Mouse (Mus musculus): ENCODE data around the gene Neu2. TPM values are rescaled to one million over a fixed set of nuclear protein-coding genes. Genes with fewer than 3 reads are reported as not detected.

Neu2 gene
- total RNA-seq, 1 experiment from 2014 or later, result not detected

Other genes with a start within 250 kb of the Neu2 start
- gene Efhd1, start 245.5 kb upstream of the Neu2 start, total RNA-seq (2021), result 245 and 250 TPM in 2 replicates
- 81.4 and 83.4 TPM in 2 replicates for gene Gigyf2, start 182.9 kb upstream of the Neu2 start, total RNA-seq (2021)
- gene Kcnj13, start 115.2 kb upstream of the Neu2 start, total RNA-seq (2021), result 0.38 TPM in 1 of 2 replicates, not detected in the other
- not detected in 2 replicates for gene Snorc, start 39.6 kb upstream of the Neu2 start, total RNA-seq (2021)
- gene Ngef, start 64.0 kb downstream of the Neu2 start, total RNA-seq (2021), result 0.64 and 3.6 TPM in 2 replicates
- gene Inpp5d, start 110.4 kb downstream of the Neu2 start, total RNA-seq (2021), result 13.2 and 34.2 TPM in 2 replicates
- gene Atg16l1, start 246.0 kb downstream of the Neu2 start, total RNA-seq (2021), result 35.3 and 37.2 TPM in 2 replicates

All from adrenal gland, postnatal 14 days (tissue).